Mouse (Mus musculus): ENCODE data around the gene Kcna1.

Gene Kcna1

DNA sequence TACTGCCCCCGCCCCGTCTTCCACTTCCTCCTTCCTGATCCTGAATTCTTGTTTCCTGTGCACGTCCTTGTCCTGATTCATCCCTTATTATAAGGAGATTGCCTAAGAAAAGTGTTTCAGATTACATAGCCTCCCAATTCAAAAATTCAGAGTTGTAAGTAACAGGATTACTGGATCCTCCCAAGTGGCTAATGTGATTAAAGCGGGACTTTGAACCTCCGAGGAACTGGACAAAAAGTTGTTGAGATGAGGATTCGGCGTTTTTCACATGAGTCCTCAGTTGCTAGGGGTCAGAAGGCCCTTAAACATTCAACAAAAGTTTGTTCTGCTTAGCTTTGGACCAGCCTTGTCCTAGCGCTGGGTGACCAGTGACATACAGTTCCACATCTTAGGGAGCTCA lies at the start of gene Kcna1:
Gene Kcna1, minus strand, starts transcription at position 4 of the 400 bp plus-strand sequence.
- DNase-seq: no peak

DNA sequence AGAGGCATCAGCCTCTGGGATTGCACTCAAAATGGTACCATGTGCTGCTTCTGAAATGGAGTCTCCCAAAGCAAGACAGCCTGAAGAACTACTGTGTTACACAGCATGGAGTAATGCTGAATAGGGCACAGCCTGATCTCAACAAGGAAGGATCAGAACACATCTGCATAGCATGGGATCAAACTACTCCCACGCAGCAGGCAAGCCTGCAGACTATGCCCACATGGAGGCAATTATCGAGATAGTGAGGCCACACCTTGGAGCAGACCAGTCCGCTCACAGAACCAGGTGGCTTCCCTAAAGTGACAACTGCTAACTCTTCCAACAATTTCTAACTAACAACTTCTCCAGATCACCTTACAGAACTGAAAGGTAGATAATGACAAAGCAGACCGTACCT lies 40.9 kb upstream of the Kcna1 start:
- DNase-seq: no peak

DNA sequence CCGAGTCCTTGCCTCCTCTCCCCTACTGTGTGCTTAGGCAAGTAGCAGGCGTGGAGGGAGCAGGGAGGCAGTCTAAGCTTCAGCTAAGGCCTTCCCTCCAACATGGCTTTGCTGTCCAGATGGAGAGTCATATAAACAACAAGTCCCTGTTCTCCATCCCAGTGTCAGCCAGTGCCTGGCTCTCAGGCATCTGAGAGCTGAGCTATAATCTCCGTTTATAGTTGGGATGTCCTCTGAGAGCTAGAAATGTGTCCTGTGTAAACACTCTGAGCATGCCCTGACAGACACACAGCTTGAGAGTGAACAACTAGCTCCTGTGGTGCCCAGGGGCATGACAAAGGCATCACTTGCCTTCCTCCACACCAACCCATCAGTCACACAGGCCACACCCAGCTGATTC lies 39.0 kb upstream of the Kcna1 start:
- DNase-seq: peak; percentile 72

GRCm38 (mm10) chr6:126678961-126679360 lies 32.8 kb upstream of the Kcna1 start:
- DNase-seq: no peak

DNA sequence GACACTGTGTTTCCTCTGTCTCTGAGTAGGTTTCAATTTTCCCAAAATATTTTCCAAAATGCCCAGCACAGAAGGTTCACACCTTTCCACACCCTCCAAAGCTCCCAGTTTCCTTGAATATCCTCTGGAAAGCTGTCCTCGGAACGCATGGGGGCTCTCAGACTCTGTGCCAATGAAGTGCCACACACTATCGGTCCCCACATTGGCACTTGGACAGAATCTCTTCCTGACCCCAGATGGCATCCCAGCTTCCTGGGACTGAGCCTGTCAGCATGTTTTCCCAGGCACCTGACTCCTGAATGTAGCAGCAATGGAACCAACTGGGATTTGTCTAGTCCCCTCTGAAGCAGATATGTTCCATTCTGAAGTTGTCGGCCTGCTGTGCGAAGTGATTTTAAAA lies 20.8 kb upstream of the Kcna1 start:
- no peak for DNase-seq

DNA sequence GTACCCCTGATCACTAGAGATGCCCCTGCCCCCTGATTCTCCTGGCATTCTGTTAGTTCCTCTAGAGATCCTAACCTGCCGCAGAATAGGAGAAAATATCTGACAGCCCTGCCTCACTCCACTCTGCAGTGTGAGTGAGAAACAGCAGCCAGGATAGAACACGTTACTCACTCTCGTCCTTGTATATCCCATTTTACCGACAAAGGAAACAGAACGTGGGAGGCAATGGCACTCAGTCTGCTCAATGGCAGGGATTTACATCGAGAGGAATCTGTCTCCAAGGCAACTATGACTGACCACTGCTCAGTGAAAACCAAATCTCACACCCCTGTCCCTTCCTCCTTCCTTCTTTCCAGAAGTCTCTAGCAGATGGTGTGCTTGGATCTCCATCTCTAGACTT lies 19.9 kb upstream of the Kcna1 start:
- no peak for DNase-seq

DNA sequence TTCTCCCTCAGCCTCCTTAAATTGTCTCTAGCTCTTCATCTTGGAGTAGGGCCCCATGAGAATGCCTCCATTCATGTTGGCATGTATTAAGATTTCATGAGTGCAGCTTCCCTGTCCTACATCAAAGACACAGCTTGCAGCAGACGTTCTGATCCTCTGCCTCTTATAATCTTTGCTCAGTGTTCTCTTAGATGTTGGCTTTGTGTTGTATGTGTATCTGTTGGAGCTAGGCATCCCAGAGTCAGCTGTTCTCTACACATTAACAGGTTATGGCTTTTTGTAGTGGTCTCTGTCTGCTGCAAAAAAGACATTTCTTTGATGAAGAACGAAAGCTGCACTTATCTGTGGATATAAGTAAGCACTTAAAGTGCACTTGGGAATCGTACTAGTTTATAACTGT lies 18.4 kb upstream of the Kcna1 start:
- DNase-seq: no peak

GRCm38 (mm10) chr6:126657646-126658394 lies 11.6 kb upstream of the Kcna1 start:
- peak; percentile 64 for DNase-seq

DNA sequence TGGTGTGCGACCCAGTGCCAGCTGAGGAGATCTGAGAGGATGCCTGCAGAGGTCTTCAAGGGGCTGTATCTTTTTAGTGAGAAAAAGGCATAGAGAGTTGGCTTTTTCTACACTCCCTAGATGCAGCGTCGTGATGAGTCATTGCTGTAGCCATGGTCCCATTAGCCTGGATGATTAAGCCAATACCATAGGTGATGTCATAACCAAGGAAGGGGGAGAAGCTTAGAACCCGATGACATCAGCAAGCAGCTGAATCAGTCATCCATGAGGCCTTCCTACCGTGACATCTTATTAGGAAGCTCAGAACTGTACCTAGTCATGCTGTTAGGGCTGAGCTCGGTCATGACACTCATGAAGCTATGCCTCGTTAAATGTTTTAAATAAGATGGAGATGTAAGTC lies 7.4 kb upstream of the Kcna1 start:
- no peak for DNase-seq

- peak; percentile 82 for DNase-seq
Observed at GRCm38 (mm10) chr6:126645644-126646358, 383 bp downstream of the Kcna1 start.

GRCm38 (mm10) chr6:126645044-126645541 lies 1.1 kb downstream of the Kcna1 start:
- DNase-seq: peak; percentile 61

GRCm38 (mm10) chr6:126644181-126645043 lies 1.8 kb downstream of the Kcna1 start:
- DNase-seq: peak; percentile 56

DNA sequence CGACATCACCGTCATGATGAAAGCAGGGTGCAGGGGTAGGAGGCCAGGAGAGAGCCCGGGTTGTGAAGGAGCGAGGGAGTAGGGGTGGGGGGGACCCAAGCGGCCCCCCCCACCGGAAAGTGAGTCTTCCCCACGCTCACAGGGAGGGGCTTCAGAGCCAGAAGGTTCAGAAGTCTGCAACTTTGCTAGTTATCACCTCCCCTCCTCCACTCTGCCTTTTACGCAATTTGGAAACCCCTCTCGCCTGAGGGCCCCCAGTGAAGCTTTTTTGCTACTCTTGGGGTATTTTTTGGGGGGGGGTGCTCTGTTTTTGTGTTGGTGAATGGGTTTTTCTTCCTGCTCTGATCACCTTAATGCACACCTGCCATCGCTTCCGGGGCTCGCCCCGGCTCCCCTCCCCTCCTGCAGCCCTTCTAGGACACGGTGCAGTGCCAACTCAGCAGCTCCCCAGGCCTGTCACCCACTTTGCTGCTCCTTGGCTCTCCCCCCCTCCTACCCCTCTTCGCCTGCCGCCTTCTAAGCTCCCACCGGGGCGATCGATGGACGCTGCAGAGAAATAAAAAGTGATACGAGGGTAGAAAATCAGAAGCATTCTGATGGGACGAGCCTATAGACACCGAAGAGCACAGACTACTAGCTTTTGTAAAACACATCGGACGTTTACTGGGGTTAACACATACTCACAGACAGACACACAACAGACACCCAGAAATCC lies 2.7 kb downstream of the Kcna1 start:
- peak; percentile 30 for DNase-seq

DNA sequence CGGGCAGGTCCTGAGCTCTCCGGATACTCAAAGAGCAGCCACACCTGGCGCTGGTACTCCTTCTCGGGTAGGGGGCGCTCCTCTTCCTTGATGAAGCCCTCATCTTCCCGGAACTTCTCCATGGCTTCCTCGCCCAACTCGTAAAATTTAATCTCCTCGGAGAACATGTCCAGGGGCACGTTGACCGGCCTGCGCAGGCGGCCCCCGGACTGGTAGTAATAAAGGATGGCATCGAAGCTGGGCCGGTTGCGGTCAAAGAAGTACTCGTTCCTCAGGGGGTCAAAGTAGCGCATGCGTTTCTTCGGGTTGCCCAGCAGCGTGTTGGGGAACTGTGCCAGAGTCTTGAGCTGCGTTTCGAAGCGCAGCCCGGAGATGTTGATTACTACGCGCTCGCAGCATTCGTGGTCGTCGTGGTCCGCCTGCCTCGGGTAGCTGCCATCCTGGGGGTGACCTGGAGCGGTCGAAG lies 3.3 kb downstream of the Kcna1 start:
- peak; percentile 50 for DNase-seq

DNA sequence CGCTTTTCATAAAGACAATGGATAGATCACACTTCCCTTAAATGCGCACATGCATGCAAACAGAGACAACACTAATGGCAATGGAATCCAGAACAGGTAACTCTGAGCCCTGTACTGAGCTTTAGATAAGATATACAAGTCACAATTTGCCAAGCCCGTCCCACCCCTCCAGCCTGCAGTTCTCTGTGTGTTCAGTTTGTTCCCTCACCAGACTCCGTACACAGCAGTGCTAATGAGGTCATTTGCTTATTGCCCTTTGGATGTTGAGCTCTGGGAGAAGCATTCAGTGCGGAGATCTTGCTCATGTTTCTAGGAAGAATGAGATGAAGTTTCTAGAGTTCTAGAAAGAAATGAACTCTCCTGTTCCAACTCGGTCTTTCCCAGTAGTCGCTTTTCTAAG lies 17.7 kb downstream of the Kcna1 start:
- DNase-seq: no peak

GRCm38 (mm10) chr6:126618455-126618854 lies 27.7 kb downstream of the Kcna1 start:
- DNase-seq: no peak

DNA sequence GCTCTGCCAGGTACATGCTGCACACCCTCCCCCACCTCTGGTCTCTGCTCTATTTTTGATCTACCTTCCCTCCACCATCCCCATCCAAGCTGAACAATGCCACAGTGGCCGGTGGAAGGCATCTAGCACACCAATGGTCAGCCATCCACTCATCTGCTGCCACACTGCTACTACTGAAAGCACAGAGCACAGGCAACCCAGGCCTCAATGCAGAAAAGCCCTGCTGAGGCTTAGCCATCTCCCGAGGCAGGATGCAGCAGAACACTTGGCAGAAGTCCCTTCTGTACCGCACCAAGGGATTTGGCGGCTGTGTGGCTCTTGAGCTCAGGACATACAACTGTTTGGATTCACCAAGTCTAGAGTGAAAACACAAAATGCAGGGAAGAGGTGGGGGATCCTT lies 35.4 kb downstream of the Kcna1 start:
- DNase-seq: no peak

- DNase-seq: no peak
Observed at GRCm38 (mm10) chr6:126609193-126609947, 36.8 kb downstream of the Kcna1 start.

DNA sequence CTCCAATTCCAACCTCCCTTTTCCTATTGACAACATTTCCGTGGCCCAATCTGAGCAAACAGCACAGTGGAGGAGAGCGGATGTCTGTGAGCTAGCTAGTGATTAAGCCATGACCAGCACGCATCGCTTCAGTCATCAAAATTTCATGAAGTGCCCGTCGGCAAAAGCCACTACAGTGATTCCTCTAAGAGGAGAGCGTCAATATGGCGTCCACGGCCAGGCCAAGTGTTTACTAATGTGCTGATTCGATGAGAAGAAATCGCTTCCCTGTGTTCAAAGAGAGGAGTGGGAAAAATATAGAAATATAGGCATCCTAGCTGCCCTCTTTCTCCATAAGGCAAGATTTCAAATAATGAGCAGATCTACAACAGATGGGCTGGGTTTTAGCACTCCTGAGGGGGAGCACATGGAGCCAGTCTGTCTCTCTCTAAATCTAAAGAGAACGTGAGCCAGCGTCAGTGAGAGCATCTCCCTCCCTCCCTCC lies 44.3 kb downstream of the Kcna1 start:
- DNase-seq: peak; percentile 45

DNA sequence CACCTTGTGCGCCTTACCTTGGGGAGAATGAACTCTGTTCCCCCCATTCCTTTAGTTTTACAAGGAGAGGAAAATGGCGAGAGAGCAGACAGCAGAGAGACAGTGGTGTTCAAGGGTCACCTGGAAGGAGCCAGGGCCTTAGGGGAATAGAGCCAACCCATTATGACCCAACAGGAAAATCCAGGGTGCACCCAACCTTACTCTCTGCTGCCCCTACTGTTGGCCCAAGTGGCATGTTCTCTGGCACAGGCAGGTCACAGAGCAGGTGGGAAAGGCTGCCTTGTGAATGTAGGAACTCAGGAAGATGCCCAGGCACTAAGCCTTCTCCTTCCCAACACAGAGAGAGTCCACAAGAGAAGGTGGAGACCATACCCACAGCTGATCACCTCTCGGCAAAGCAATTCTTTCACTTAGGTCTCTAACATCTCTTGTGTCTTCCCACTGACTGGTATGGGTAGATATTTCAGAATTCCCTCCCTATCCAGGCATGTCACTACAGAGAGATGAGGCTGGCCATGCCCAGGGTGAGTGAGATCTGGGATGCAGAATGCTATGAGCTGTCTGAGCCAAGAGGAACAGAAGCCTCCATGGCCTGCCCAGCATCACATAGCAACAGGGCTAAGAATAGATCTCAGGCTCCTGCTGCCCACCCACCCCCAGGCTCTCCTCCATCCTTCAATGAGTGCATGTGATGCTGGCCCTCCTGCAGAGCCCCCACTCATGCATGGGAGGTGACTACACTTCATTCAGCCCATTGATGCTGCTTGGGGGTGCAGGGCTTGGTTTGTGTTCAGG lies 46.8 kb downstream of the Kcna1 start:
- DNase-seq: peak; percentile 79

- no peak for DNase-seq
Observed at GRCm38 (mm10) chr6:126597741-126598140, 48.4 kb downstream of the Kcna1 start.
